Mouse (Mus musculus) frontal cortex, postnatal 36 days (tissue): ENCODE data around the gene Ets1.

Experiments
- DNase-seq, 2 experiments: peaks; one replicate each; pipeline ENCODE4 v3.0.0; 2022; ENCODE audit warnings: low spot score in 2 of 2

Gene Ets1

GRCm38 (mm10) chr9:32616516-32617429, 19.2 kb upstream of the Ets1 start:
- DNase-seq: no peak

- no peak for DNase-seq
These were observed 18.6 kb upstream of the Ets1 start for GRCm38 (mm10) chr9:32617430-32617768.

- DNase-seq: no peak
These were observed 17.4 kb upstream of the Ets1 start for GRCm38 (mm10) chr9:32618544-32619120.

- peak; percentile 9 to 12 for DNase-seq
These were observed 16.4 kb upstream of the Ets1 start for GRCm38 (mm10) chr9:32619661-32620060.

- DNase-seq: no peak
These were observed 15.6 kb upstream of the Ets1 start for GRCm38 (mm10) chr9:32620446-32620845.

GRCm38 (mm10) chr9:32629385-32629981, 6.5 kb upstream of the Ets1 start:
- no peak for DNase-seq

- DNase-seq: no peak
These were observed 4.7 kb upstream of the Ets1 start for GRCm38 (mm10) chr9:32631341-32631740.

- no peak for DNase-seq
These were observed 3.8 kb upstream of the Ets1 start for GRCm38 (mm10) chr9:32632237-32632636.

GRCm38 (mm10) chr9:32644981-32645380, 9.0 kb downstream of the Ets1 start:
- DNase-seq: no peak

GRCm38 (mm10) chr9:32645475-32645874, 9.5 kb downstream of the Ets1 start:
- no peak for DNase-seq

- DNase-seq: no peak
These were observed 10.7 kb downstream of the Ets1 start for GRCm38 (mm10) chr9:32646539-32647258.

GRCm38 (mm10) chr9:32647506-32648250, 11.7 kb downstream of the Ets1 start:
- DNase-seq: no peak

GRCm38 (mm10) chr9:32648286-32648685, 12.3 kb downstream of the Ets1 start:
- DNase-seq: no peak

GRCm38 (mm10) chr9:32650738-32651137, 14.7 kb downstream of the Ets1 start:
- DNase-seq: no peak

- DNase-seq: no peak
These were observed 16.1 kb downstream of the Ets1 start for GRCm38 (mm10) chr9:32652112-32652511.

GRCm38 (mm10) chr9:32654305-32654704, 18.3 kb downstream of the Ets1 start:
- no peak for DNase-seq

GRCm38 (mm10) chr9:32656351-32656844, 20.4 kb downstream of the Ets1 start:
- no peak for DNase-seq

GRCm38 (mm10) chr9:32657124-32657523, 21.1 kb downstream of the Ets1 start:
- no peak for DNase-seq

GRCm38 (mm10) chr9:32660406-32660960, 24.5 kb downstream of the Ets1 start:
- DNase-seq: no peak

GRCm38 (mm10) chr9:32661071-32661470, 25.1 kb downstream of the Ets1 start:
- no peak for DNase-seq

- DNase-seq: no peak
These were observed 25.5 kb downstream of the Ets1 start for GRCm38 (mm10) chr9:32661561-32661960.
